Mouse (Mus musculus): Measurements from ENCODE around the gene Rab25. TPM values are rescaled to one million over a fixed set of nuclear protein-coding genes. Genes with fewer than 3 reads are reported as not detected.

Gene Rab25
- polyA plus RNA-seq, 1 experiment from 2014 or later: 0.15 TPM

DNA sequence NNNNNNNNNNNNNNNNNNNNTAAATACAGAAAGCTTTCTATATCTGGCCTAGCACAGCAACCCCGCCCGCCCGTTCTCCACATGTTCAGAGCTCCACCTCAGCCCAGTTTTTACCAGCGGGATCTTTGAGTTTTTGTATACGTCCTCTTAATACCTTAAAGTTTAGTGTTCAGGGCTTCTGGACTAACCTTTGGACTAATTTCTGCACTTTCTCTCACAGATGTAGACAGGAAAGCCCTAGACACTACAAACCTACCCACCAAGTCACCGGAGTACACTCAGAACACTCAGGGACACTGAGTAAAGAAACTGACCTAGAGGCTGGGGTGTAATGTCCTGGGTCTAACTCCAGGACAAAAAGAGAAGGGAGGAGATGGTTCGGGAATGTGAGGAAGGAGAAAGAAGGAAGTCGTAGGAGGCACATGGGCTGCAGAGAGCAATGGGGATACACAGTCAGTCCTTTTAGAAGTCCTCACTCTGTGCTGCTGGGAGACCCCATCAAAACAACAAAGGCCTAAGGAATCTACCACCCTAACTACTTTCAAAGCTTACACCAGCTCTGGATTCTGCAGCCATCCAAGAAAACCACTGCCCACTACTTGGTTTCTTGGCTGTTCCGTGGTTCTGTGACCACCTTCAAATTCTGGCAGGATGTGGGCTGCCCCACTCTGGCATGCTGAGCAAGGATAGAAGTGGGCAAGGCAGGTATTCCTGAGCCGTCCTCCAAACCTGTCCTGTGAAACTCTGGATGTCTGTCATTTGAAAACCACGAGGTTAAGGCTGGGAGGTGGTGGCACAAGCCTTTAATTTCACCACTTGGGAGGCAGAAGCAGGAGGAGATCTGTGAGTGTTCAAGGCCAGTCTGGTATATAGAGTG, 54.2 kb downstream of the Rab25 start:
- peaks cover 12% of the 10 kb centered on the region for H3K4me1 ChIP-seq
- no peak overlapping the region for H3K4me3 ChIP-seq
- H3K9ac ChIP-seq (replicated peaks): no peak overlapping the region
- no peak overlapping the region for H3K27ac ChIP-seq (replicated peaks)
- no peaks in the 10 kb centered on the region for H3K27me3 ChIP-seq
- no peaks in the 10 kb centered on the region for H3K9me3 ChIP-seq
- no peaks in the 10 kb centered on the region for H3K36me3 ChIP-seq
- no peak overlapping the region for H3K4me2 ChIP-seq (replicated peaks)
- WGBS: 83% methylated on average over 11 of the region's 11 CpGs
- ATAC-seq (replicated peaks): no peak

MicroRNA genes within 50 kb of the gene (microRNA counts, 519-probe panel; counts per million panel counts)
- not detected for microRNA mmu-miR-1905

Small RNAs within 50 kb of the gene (microRNA-seq; reads per million reads assigned to microRNA genes)
- not detected for gene Mir1905

Other genes starting within 250 kb of the Rab25 start
- gene Glmp, start 223.3 kb downstream of the Rab25 start, polyA plus RNA-seq (2015; fragmentation: Nextera tagmentation; extraction: Ambion mirVana): 103 and 105 TPM in 2 replicates
- gene Tmem79, start 212.2 kb downstream of the Rab25 start, polyA plus RNA-seq (2015; fragmentation: Nextera tagmentation; extraction: Ambion mirVana): 1.7 and 2.0 TPM in 2 replicates
- gene Smg5, start 212.0 kb downstream of the Rab25 start, polyA plus RNA-seq (2015; fragmentation: Nextera tagmentation; extraction: Ambion mirVana): 59.8 and 65.1 TPM in 2 replicates
- gene Paqr6, start 183.7 kb downstream of the Rab25 start, polyA plus RNA-seq (2015; fragmentation: Nextera tagmentation; extraction: Ambion mirVana): 0.94 and 1.0 TPM in 2 replicates
- 0.27 TPM in 1 of 2 replicates, not detected in the other for gene Bglap3, start 175.6 kb downstream of the Rab25 start, polyA plus RNA-seq (2015; fragmentation: Nextera tagmentation; extraction: Ambion mirVana)
- gene Bglap2, start 169.6 kb downstream of the Rab25 start, polyA plus RNA-seq (2015; fragmentation: Nextera tagmentation; extraction: Ambion mirVana): not detected in 2 replicates
- gene Bglap, start 163.8 kb downstream of the Rab25 start, polyA plus RNA-seq (2015; fragmentation: Nextera tagmentation; extraction: Ambion mirVana): not detected in 2 replicates
- 55.1 and 64.8 TPM in 2 replicates for gene Pmf1, start 138.0 kb downstream of the Rab25 start, polyA plus RNA-seq (2015; fragmentation: Nextera tagmentation; extraction: Ambion mirVana)
- gene Slc25a44, start 123.2 kb downstream of the Rab25 start, polyA plus RNA-seq (2015; fragmentation: Nextera tagmentation; extraction: Ambion mirVana): 31.3 and 33.2 TPM in 2 replicates
- 16.3 and 17.7 TPM in 2 replicates for gene Sema4a, start 87.1 kb downstream of the Rab25 start, polyA plus RNA-seq (2015; fragmentation: Nextera tagmentation; extraction: Ambion mirVana)
- gene Lmna, start 38.3 kb downstream of the Rab25 start, polyA plus RNA-seq (2015; fragmentation: Nextera tagmentation; extraction: Ambion mirVana): 23.4 and 27.5 TPM in 2 replicates
- gene Mex3a, start 15.9 kb downstream of the Rab25 start, polyA plus RNA-seq (2015; fragmentation: Nextera tagmentation; extraction: Ambion mirVana): 50.6 and 55.6 TPM in 2 replicates
- gene Lamtor2, start 4.8 kb upstream of the Rab25 start, polyA plus RNA-seq (2015; fragmentation: Nextera tagmentation; extraction: Ambion mirVana): 169 and 187 TPM in 2 replicates
- gene Ubqln4, start 5.5 kb upstream of the Rab25 start, polyA plus RNA-seq (2015; fragmentation: Nextera tagmentation; extraction: Ambion mirVana): 45.8 and 47.6 TPM in 2 replicates
- gene Ssr2, start 27.6 kb upstream of the Rab25 start, polyA plus RNA-seq (2015; fragmentation: Nextera tagmentation; extraction: Ambion mirVana): 133 and 134 TPM in 2 replicates
- 192 and 193 TPM in 2 replicates for gene Arhgef2, start 57.7 kb upstream of the Rab25 start, polyA plus RNA-seq (2015; fragmentation: Nextera tagmentation; extraction: Ambion mirVana)
- gene Rxfp4, start 104.8 kb upstream of the Rab25 start, polyA plus RNA-seq (2015; fragmentation: Nextera tagmentation; extraction: Ambion mirVana): not detected in 2 replicates
- gene Khdc4, start 137.5 kb upstream of the Rab25 start, polyA plus RNA-seq (2015; fragmentation: Nextera tagmentation; extraction: Ambion mirVana): 102 and 104 TPM in 2 replicates
- 51.6 and 53.1 TPM in 2 replicates for gene Rit1, start 168.5 kb upstream of the Rab25 start, polyA plus RNA-seq (2015; fragmentation: Nextera tagmentation; extraction: Ambion mirVana)
- 236 TPM in 2 replicates for gene Syt11, start 226.9 kb upstream of the Rab25 start, polyA plus RNA-seq (2015; fragmentation: Nextera tagmentation; extraction: Ambion mirVana)